Mouse (Mus musculus) bone marrow, adult 2 months (tissue): ENCODE measurements around the gene Serpina12. TPM values are rescaled to one million over a fixed set of nuclear protein-coding genes. Genes with fewer than 3 reads are reported as not detected.

Source experiments
- H3K27ac ChIP-seq: fragments of 200-500 bp; 2 replicates; pipeline ENCODE4 v1.5.1; 2012; ENCODE audit warnings: low read depth, mild to moderate bottlenecking, control low read depth, inconsistent platforms, low read length; ENCODE audit not compliant: control insufficient read depth, poor library complexity, insufficient read depth
- H3K4me1 ChIP-seq: fragments of 200-500 bp; 2 replicates; pipeline ENCODE4 v1.6.1; 2011; ENCODE audit warnings: low read length; ENCODE audit not compliant: control insufficient read depth, insufficient read depth
- H3K4me3 ChIP-seq: fragments of 200-500 bp; replicated peaks from 2 replicates; pipeline ENCODE3; 2011; ENCODE audit warnings: mild to moderate bottlenecking, low read depth, low read length, control low read depth; ENCODE audit not compliant: control insufficient read depth
- CTCF ChIP-seq: fragments of 200-500 bp; IDR thresholded peaks from 2 replicates; pipeline ENCODE4 v1.5.1; 2011; ENCODE audit warnings: low read length, control low read depth; ENCODE audit not compliant: control insufficient read depth, insufficient read depth
- POLR2A ChIP-seq: fragments of 200-500 bp; IDR thresholded peaks from 2 replicates; pipeline ENCODE4 v1.6.1; 2011; ENCODE audit warnings: low read depth, mild to moderate bottlenecking, control low read depth, low read length, borderline replicate concordance; ENCODE audit not compliant: control insufficient read depth
- WGBS: fragments of 180-500 bp; shearing (Covaris S2); methylation state at CpG from one replicate; pipeline ENCODE4 v1.1.7; 2018; 5-methylcytosine and 5-hydroxymethylcytosine counted together
- polyA plus RNA-seq: library from polyadenylated mRNA; stranded (reverse); fragments of >200 nt; gene quantifications from 2 replicates; pipeline ENCODE4 v1.2.4, GENCODE M21; 2011; ENCODE audit warnings: low replicate concordance; ENCODE audit not compliant: missing spikeins, insufficient read depth, insufficient read length

Gene Serpina12
- polyA plus RNA-seq, 1 experiment = 0.82 TPM

- 82% methylated on average over 8 of the region's 8 CpGs for WGBS
- Histone ChIP-seq H3K4me3 (no peak overlapping the region), H3K4me1 (no peaks in the 10 kb centered on the region), H3K27ac (no peak overlapping the region)
- TF ChIP-seq POLR2A (no peak), CTCF (no peak)
These were observed 44.6 kb downstream of the Serpina12 start for GRCm38 (mm10) chr12:103999611-104000010.

GRCm38 (mm10) chr12:103996513-103996912 is 47.7 kb downstream of the Serpina12 start:
- 74% methylated on average over 2 of the region's 2 CpGs for WGBS
- TF ChIP-seq POLR2A (no peak), CTCF (no peak)
- Histone ChIP-seq H3K27ac (no peak overlapping the region), H3K4me3 (no peak overlapping the region), H3K4me1 (peaks cover 2% of the 10 kb centered on the region; the same call in 1 of the 2 replicates)

- Histone ChIP-seq H3K27ac (no peak overlapping the region), H3K4me1 (peaks cover 2% of the 10 kb centered on the region; the same call in 1 of the 2 replicates)
- WGBS = 37% methylated on average over 5 of the region's 5 CpGs
These were observed 48.8 kb downstream of the Serpina12 start for GRCm38 (mm10) chr12:103995292-103996072.

GRCm38 (mm10) chr12:103992945-103993344 is 51.3 kb downstream of the Serpina12 start:
- no peak for TF ChIP-seq CTCF
- no peak overlapping the region for H3K4me3 ChIP-seq
- H3K4me1 ChIP-seq = peaks cover 4% of the 10 kb centered on the region; the same call in 1 of the 2 replicates
- WGBS = 23% methylated on average over 7 of the region's 7 CpGs
- peak overlapping the region; percentile 64 for H3K27ac ChIP-seq

More at GRCm38 (mm10) chr12:103995292-103996072, 48.8 kb downstream of the Serpina12 start:
- no peak overlapping the region for H3K4me3 ChIP-seq
- TF ChIP-seq POLR2A (no peak), CTCF (peak; percentile 79)

GRCm38 (mm10) chr12:103989857-103990256 is 54.4 kb downstream of the Serpina12 start, which contains the start of gene Serpina11:
Serpina11 (minus strand) TSS chr12:103989957.
- H3K4me1 ChIP-seq = peaks cover 6% of the 10 kb centered on the region
- TF ChIP-seq CTCF = no peak
- TF ChIP-seq POLR2A = no peak
- H3K4me3 ChIP-seq = no peak within 1 kb of the TSS
- peak within 1 kb of the TSS; percentile 74 for H3K27ac ChIP-seq
- WGBS = 71% methylated on average over 6 of the region's 6 CpGs

- Histone ChIP-seq H3K27ac (peak overlapping the region; percentile 74), H3K4me3 (no peak overlapping the region), H3K4me1 (peaks cover 6% of the 10 kb centered on the region)
- TF ChIP-seq CTCF (no peak), POLR2A (no peak)
- 68% methylated on average over 2 of the region's 2 CpGs for WGBS
These were observed 54.8 kb downstream of the Serpina12 start for GRCm38 (mm10) chr12:103989514-103989767.

- 30% methylated on average over 14 of the region's 14 CpGs for WGBS
- H3K4me3 ChIP-seq = no peak overlapping the region
- H3K27ac ChIP-seq = peak overlapping the region; percentile 74
- TF ChIP-seq CTCF (peak; percentile 38; the same call in 1 of the 2 replicates), POLR2A (no peak)
- H3K4me1 ChIP-seq = peaks cover 6% of the 10 kb centered on the region
These were observed 55.3 kb downstream of the Serpina12 start for GRCm38 (mm10) chr12:103988754-103989513.

GRCm38 (mm10) chr12:103985868-103986267 is 58.4 kb downstream of the Serpina12 start:
- 29% methylated on average over 5 of the region's 5 CpGs for WGBS
- no peak overlapping the region for H3K27ac ChIP-seq
- H3K4me3 ChIP-seq = no peak overlapping the region
- peaks cover 4% of the 10 kb centered on the region for H3K4me1 ChIP-seq
- TF ChIP-seq POLR2A = no peak
